Mouse (Mus musculus) liver, postnatal 0 days (tissue): ENCODE results near the gene Sf3b2. TPM values are rescaled to one million over a fixed set of nuclear protein-coding genes. Genes with fewer than 3 reads are reported as not detected.

Experiments used
- ATAC-seq: fragments of 200-750 bp; cut with Nextera tagmentation; 2 replicates; pipeline ENCODE4 v1.8.0; 2017; ENCODE audit warnings: mild to moderate bottlenecking, moderate library complexity
- DNase-seq: peaks from one replicate; pipeline ENCODE4 v3.0.0-alpha.2; 2016
- H3K27ac ChIP-seq: fragments of 300-500 bp; sonication (generic); 2 replicates; pipeline ENCODE4 v1.5.1; 2014; ENCODE audit warnings: antibody characterized with exemption, moderate library complexity, mild to moderate bottlenecking, low read depth
- H3K27me3 ChIP-seq: fragments of 300-500 bp; sonication (generic); 2 replicates; pipeline ENCODE4 v1.6.1; 2014; ENCODE audit warnings: low read length, control low read depth, mixed read lengths; ENCODE audit not compliant: insufficient read depth
- H3K36me3 ChIP-seq: fragments of 300-500 bp; sonication (generic); replicated peaks from 2 replicates; pipeline ENCODE4 v1.6.1; 2014; ENCODE audit warnings: mild to moderate bottlenecking, control low read depth, low read length, moderate library complexity, mixed read lengths; ENCODE audit not compliant: insufficient read depth
- H3K4me1 ChIP-seq: fragments of 300-500 bp; sonication (generic); 2 replicates; pipeline ENCODE4 v1.6.1; 2014; ENCODE audit warnings: antibody characterized with exemption, mild to moderate bottlenecking, control low read depth; ENCODE audit not compliant: insufficient read depth
- H3K4me2 ChIP-seq: fragments of 300-500 bp; sonication (generic); 2 replicates; pipeline ENCODE4 v1.6.1; 2014; ENCODE audit warnings: low read depth, mild to moderate bottlenecking, low read length, moderate library complexity, mixed read lengths
- H3K4me3 ChIP-seq: fragments of 300-500 bp; sonication (generic); 2 replicates; pipeline ENCODE4 v1.5.1; 2014; ENCODE audit warnings: low read depth, low read length
- H3K9ac ChIP-seq: fragments of 300-500 bp; sonication (generic); replicated peaks from 2 replicates; pipeline ENCODE4 v1.6.1; 2014; ENCODE audit warnings: mild to moderate bottlenecking, moderate library complexity
- H3K9me3 ChIP-seq: fragments of 300-500 bp; sonication (generic); 2 replicates; pipeline ENCODE4 v1.6.1; 2016; ENCODE audit warnings: mild to moderate bottlenecking, control low read depth, low read length, mixed read lengths
- CTCF ChIP-seq: sonication (generic); IDR thresholded peaks from 2 replicates; pipeline ENCODE4 v1.5.1; 2016; ENCODE audit warnings: antibody characterized with exemption, low read depth
- EP300 ChIP-seq: IDR thresholded peaks from 2 replicates; pipeline ENCODE4 v1.6.1; 2016; ENCODE audit warnings: antibody characterized with exemption, low read depth, mild to moderate bottlenecking
- WGBS: fragments of 180-500 bp; shearing (Covaris S2); extraction: QIAGEN DNeasy Blood & Tissue Kit; methylation state at CpG from one replicate; pipeline ENCODE4 v1.1.7; 2014; ENCODE audit not compliant: insufficient replicate concordance; 5-methylcytosine and 5-hydroxymethylcytosine counted together
- polyA plus RNA-seq: library from polyadenylated mRNA; unstranded; fragments of >200 nt; fragmentation: Nextera tagmentation; extraction: Ambion mirVana; gene quantifications from 2 replicates; pipeline ENCODE4 v1.2.1, GENCODE M21; 2015

The Sf3b2 gene
- polyA plus RNA-seq, 1 experiment from 2014 or later, result 93.7 TPM

- no peak overlapping the region for H3K4me3 ChIP-seq
- H3K9ac ChIP-seq, result no peak overlapping the region
- peaks cover 5% of the 10 kb centered on the region; the same call in 1 of the 2 replicates for H3K27me3 ChIP-seq
- ATAC-seq, result no peak
- H3K4me1 ChIP-seq, result peaks cover 7% of the 10 kb centered on the region
- no peak overlapping the region for H3K27ac ChIP-seq
- no peak for DNase-seq
- WGBS, result 76% methylated on average over 6 of the region's 6 CpGs
- no peak for TF ChIP-seq EP300
- TF ChIP-seq CTCF, result no peak
- no peak overlapping the region for H3K4me2 ChIP-seq
- H3K36me3 ChIP-seq, result no peaks in the 10 kb centered on the region
- no peaks in the 10 kb centered on the region for H3K9me3 ChIP-seq
Measured at GRCm38 (mm10) chr19:5300588-5300987, 5.3 kb upstream of the Sf3b2 start.

DNA sequence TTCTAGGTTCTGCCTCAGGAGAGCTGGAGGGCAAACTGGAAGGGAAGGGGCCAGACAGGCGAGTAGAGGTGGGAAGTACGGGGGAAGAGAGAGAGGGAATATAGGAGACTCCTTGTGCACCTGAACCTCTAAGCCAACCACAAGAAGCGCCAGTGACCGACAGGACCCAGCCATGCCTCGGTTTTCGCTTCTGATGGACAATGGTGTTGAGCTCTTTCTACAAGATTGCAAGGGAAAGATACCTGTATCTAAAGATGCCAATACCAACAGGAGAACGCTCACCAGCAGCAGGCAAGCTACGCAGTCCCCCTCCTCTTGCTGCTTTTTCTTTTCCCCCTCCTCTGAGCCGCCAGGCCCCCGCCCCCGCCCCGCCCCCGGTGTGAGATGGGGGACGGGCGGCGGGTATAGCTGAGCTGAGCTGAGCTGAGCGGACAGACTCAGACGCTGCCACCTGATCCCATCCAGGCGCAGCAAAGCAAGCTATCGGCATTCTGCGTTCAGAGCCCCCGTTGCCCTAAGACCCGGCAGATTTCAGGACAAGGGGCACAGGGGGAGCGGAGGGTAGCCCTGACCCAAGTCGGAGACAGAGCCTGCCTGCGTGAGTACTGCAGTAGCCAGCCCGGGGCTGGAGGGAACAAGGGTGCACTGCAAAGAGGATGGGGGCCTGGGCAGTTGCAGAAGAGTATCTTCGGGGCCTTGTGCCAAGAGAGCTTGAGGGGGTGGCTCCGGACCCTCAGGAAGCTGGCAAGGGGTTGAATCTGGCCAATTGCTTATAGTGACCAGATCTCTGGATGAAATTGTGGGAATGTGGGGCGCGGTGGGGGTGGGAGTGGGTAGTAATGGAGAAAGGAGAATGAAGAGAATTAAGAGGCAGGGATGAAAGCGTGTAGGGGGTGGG lies 2.9 kb upstream of the Sf3b2 start, which contains the start of gene Gal3st3:
Gene Gal3st3 (plus strand): TSS at position 429 of the 898 bp plus-strand sequence.
- Histone ChIP-seq H3K27ac (no peak within 1 kb of the TSS), H3K4me2 (peak within 1 kb of the TSS; percentile 40; the same call in 1 of the 2 replicates), H3K4me1 (peaks cover 13% of the 10 kb centered on the region), H3K9me3 (no peaks in the 10 kb centered on the region), H3K27me3 (peaks cover 5% of the 10 kb centered on the region; the same call in 1 of the 2 replicates), H3K4me3 (no peak within 1 kb of the TSS), H3K9ac (no peak within 1 kb of the TSS), H3K36me3 (peaks cover under 1% of the 10 kb centered on the region; the same call in 1 of the 2 replicates)
- no peak for ATAC-seq
- WGBS, result 20% methylated on average over 31 of the region's 32 CpGs
- DNase-seq, result no peak
- no peak for TF ChIP-seq EP300
- TF ChIP-seq CTCF, result no peak

- peaks cover 13% of the 10 kb centered on the region for H3K4me1 ChIP-seq
- peaks cover 5% of the 10 kb centered on the region; the same call in 1 of the 2 replicates for H3K27me3 ChIP-seq
- DNase-seq (no peak), ATAC-seq (no peak)
- TF ChIP-seq CTCF (no peak), EP300 (no peak)
- H3K4me3 ChIP-seq, result no peak overlapping the region
- no peak overlapping the region for H3K4me2 ChIP-seq
- H3K27ac ChIP-seq, result no peak overlapping the region
- H3K9ac ChIP-seq, result no peak overlapping the region
- peaks cover 12% of the 10 kb centered on the region for H3K36me3 ChIP-seq
- H3K9me3 ChIP-seq, result no peaks in the 10 kb centered on the region
- WGBS, result 69% methylated on average over 5 of the region's 5 CpGs
Measured at GRCm38 (mm10) chr19:5296630-5297029, 1.4 kb upstream of the Sf3b2 start.

GRCm38 (mm10) chr19:5295736-5296075 lies 451 bp upstream of the Sf3b2 start:
- peak; percentile 39 for ATAC-seq
- Histone ChIP-seq H3K36me3 (peaks cover 20% of the 10 kb centered on the region), H3K27me3 (peaks cover 5% of the 10 kb centered on the region; the same call in 1 of the 2 replicates), H3K9me3 (no peaks in the 10 kb centered on the region), H3K27ac (peak overlapping the region; percentile 68), H3K4me3 (peak overlapping the region; percentile 93), H3K4me2 (peak overlapping the region; percentile 89), H3K9ac (peak overlapping the region; percentile 59), H3K4me1 (peaks cover 13% of the 10 kb centered on the region)
- DNase-seq, result no peak
- WGBS, result 4% methylated on average over 13 of the region's 13 CpGs
- TF ChIP-seq EP300 (no peak), CTCF (no peak)

DNA sequence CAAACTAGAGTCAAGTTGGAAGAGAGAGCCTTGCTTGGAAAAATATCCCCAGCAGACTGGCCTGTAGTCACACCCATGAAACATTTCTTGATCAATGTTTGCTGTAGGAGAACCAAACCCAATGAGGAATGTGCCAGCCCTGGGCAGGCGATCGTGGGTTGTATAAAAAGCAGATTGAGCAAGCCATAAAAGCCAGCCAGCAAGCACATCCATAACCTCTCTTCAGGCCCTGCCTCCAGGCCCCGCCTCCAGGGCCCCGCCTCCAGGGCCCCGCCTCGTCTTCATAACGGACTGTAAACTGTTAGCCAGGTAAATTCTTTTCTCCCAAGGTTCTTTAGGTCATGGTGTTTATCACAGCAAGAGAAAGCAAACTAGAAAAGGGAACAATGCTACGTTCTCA lies 16.9 kb downstream of the Sf3b2 start:
- Histone ChIP-seq H3K9me3 (no peaks in the 10 kb centered on the region), H3K4me2 (no peak overlapping the region), H3K4me1 (peaks cover 13% of the 10 kb centered on the region), H3K27me3 (no peaks in the 10 kb centered on the region), H3K27ac (no peak overlapping the region), H3K36me3 (peaks cover 76% of the 10 kb centered on the region), H3K9ac (no peak overlapping the region), H3K4me3 (no peak overlapping the region)
- ATAC-seq (peak; percentile 81), DNase-seq (peak; percentile 49)
- TF ChIP-seq EP300, result no peak
- TF ChIP-seq CTCF, result no peak
- WGBS, result 73% methylated on average over 8 of the region's 8 CpGs

- ATAC-seq, result no peak
- H3K27me3 ChIP-seq, result no peaks in the 10 kb centered on the region
- no peak overlapping the region for H3K4me3 ChIP-seq
- H3K9ac ChIP-seq, result no peak overlapping the region
- TF ChIP-seq CTCF (peak; percentile 48), EP300 (no peak)
- no peak overlapping the region for H3K27ac ChIP-seq
- WGBS, result 86% methylated on average over 3 of the region's 3 CpGs
- H3K4me1 ChIP-seq, result peaks cover 20% of the 10 kb centered on the region
- no peak overlapping the region for H3K4me2 ChIP-seq
- no peak for DNase-seq
- no peaks in the 10 kb centered on the region for H3K9me3 ChIP-seq
- peaks cover 65% of the 10 kb centered on the region for H3K36me3 ChIP-seq
Measured at GRCm38 (mm10) chr19:5277140-5277539, 18.1 kb downstream of the Sf3b2 start.
